Mouse (Mus musculus): ENCODE results near the gene Hist1h3f.
"Not testable (repeated sequence)": the region's sequence is repeated elsewhere in the genome, so short reads cannot be mapped to it uniquely, and the experiment has no call there.

Gene Hist1h3f

DNA sequence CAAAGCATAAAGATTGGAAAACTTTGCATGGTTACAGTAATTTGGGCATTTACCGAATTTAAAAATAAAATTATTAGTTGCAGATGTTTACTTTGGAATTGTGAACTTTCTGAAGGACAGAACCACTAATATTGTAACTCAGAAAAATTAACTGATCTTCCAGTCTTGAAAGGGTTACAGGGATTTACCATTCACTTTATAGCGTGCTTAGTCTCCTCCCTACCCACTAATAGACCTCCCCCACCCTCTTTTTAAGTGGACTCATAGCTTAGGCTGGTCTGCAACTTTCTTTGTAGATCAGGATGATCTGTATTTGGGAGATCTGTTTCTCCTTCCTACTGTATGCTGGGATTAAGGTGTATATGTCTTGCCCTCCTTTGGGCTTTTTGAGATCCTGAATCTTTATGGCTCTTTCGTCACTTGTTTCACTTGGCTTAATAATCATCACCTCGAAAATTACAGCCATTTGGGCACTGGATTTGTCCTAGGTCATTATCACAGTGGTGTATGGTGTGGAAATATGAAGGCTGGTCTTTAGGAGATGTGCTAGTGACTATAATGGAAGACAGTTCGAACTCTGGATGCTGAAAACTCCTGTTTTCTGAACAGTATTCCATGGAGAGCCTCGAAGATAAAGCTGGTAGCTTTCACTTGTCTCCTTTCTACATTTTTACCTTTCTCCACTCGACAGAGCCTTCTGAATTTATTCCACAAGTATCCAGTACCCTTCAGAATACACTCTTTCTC lies 7.6 kb upstream of the Hist1h3f start:
- no peak for DNase-seq (ENCODE audit: low spot score in 2 of 2)

DNA sequence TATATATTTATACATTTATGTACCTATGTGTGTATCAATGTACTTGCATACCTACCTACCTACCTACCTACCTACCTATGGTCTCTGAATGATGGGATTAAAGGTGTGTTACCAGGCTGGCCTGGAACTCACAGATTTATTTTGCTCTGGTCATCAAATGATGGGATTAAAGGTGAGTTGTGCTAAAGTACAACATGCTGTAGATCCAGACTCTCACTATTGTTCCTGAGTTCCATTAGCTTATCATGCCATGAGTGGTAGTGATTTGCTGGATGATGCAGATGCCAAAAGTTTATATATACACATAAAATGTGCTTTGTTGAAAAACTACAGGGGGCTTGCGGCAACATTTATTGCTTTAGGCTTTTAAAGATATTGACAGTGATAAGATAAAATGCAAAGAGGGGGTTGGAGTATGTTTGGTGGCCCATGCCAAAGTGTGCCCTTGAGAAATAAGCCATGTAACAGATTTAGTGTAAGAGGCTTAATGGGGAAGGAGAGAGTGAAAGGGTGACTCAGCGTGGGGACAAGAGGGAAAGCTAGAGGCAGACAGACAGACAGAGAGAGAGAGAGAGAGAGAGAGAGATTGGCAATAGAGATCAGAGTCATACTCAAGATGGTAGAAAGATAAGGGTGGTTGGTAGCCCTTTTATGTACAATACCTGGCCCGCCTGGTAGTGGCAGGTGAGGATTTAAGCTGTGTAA lies 6.7 kb upstream of the Hist1h3f start:
- DNase-seq (ENCODE audit: low spot score in 2 of 2) = no peak

DNA sequence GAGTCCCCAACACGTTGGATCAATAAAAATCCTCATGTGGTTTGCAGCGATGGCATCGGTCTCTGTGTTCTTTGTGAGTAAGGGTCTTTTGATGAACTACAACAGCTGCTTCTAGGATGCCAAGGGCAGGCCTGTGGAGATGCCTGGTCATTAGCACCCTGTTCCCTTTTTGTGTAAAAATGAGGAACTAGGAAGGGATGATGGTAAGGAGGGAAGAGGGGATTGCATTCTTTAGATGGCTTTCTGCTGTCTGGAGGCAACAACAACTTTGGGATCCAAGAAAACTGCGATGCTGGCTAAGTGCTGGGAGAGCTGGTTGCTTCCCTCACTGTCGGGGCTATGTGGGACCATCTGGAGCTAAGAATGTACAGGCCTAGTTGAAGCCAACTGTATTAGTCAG lies 5.6 kb upstream of the Hist1h3f start:
- DNase-seq (ENCODE audit: low spot score in 2 of 2) = no peak

DNA sequence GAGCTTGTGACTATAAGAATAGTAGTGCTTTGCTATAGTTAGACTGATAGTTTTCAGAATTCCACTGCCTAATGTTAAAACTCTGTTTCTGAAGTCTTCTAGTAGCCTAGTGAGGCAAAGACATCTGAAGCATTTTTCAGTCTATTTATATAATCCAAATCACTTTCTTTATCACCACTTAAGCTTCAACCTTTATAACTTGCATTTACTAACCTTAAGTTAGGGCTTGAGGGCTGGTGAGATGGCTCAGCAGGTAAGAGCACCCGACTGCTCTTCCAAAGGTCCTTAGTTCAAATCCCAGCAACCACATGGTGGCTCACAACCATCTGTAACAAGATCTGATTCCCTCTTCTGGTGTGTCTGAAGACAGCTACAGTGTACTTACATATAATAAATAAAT lies 4.0 kb upstream of the Hist1h3f start:
- not testable (repeated sequence) for DNase-seq (ENCODE audit: low spot score in 2 of 2)

DNA sequence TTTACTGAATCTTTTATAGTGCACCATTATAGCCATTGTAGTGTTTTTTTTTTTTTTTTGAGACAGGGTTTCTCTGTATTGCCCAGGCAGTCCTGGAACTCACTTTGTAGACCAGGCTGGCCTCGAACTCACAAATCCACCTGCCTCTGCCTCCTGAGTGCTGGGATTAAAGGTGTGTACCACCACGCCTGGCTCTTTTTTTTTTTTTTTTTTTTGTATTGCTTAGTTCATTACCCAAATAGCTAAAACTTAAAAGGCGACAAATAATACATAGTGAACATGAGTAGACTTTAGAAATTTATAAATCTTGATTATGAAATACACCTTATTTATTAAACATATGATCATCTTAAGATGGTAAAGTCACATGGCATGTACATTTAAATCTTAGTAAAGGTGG lies 2.4 kb upstream of the Hist1h3f start:
- DNase-seq (ENCODE audit: low spot score in 2 of 2) = no peak

DNA sequence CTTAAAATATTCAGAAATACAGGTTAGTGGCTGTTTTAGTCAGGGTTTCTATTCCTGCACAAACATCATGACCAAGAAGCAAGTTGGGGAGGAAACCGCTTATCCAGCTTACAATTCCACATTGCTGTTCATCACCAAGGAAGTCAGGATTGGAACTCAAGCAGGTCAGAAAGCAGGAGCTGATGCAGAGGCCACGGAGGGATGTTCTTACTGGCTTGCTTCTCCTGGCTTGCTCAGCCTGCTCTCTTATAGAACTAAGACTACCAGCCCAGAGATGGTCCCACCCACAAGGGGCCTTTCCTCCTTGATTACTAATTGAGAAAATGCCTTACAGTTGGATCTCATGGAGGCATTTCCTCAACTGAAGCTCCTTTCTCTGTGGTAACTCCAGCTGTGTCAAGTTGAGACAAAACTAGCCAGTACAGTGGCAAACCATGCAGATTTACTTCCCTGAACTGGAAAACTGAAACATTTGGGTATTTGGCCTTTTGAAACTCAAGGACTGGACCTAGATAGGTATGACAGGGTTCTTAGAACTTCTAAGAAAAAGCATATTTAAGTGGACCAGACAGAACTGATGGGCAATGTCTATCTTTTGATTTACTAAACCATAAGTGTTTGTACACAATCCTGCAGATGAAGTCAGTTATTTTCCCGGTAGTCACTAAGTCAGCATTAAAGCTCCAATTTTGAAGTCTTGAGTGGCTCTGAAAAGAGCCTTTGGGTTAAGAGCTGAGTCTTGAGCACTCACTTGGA lies 1.4 kb upstream of the Hist1h3f start:
- not testable (repeated sequence) for DNase-seq (ENCODE audit: low spot score in 2 of 2)

DNA sequence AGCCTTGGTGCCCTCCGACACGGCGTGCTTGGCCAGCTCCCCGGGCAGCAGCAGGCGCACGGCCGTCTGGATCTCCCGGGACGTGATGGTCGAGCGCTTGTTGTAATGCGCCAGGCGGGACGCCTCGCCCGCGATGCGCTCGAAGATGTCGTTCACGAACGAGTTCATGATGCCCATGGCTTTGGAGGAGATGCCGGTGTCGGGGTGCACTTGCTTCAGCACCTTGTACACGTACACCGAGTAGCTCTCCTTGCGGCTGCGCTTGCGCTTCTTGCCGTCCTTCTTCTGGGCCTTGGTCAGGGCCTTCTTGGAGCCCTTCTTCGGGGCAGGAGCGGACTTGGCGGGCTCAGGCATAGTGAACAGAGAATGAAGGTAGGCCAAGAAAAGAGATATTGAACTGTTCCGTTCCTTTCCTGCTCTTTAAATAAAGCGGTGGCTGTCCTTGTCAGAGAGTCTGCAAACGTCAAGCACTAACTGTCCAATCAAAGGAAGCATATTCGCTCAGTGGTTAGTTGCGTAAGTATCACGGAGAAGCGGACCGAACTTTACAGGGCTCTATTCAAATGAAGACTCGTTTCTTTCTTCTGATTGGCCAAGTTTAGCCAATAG lies 749 bp upstream of the Hist1h3f start, which contains the start of gene Hist1h2bh:
Hist1h2bh (minus strand) TSS at position 394 of the 609 bp plus-strand sequence.
- peak; percentile 73 to 79 for DNase-seq (ENCODE audit: low spot score in 2 of 2)

DNA sequence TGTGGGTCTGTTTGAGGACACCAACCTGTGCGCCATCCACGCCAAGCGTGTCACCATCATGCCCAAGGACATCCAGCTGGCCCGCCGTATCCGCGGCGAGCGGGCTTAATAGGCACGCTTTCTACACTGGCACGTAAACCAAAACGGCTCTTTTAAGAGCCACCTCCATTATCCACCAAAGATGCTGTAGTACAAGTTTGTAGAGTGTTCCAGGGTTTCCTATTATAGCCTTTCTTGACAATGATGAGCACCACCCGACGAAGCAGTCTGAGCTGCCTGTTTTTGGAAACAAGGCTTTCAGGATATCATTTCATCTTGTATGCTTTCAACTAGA lies 902 bp downstream of the Hist1h3f start:
- not testable (repeated sequence) for DNase-seq (ENCODE audit: low spot score in 2 of 2)

DNA sequence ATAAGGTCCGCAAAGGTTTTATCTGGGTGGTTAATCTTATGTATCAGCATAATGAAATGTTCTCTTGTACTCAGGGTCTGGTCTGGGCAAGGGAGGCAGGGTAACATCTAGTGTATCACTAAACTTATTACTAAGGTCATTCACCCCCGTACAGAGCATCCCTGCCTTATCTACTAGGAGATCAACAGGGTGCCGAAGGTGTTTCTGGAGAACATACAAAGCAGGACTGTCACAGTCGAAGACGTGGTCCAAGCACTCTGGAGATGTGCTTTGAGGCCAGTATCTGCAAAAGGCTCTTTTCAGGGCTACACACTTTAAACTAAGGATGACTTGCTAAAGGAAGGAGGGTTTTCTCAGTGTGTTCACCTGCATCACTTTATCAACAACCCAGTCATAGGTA lies 2.8 kb downstream of the Hist1h3f start:
- no peak for DNase-seq (ENCODE audit: low spot score in 2 of 2)

DNA sequence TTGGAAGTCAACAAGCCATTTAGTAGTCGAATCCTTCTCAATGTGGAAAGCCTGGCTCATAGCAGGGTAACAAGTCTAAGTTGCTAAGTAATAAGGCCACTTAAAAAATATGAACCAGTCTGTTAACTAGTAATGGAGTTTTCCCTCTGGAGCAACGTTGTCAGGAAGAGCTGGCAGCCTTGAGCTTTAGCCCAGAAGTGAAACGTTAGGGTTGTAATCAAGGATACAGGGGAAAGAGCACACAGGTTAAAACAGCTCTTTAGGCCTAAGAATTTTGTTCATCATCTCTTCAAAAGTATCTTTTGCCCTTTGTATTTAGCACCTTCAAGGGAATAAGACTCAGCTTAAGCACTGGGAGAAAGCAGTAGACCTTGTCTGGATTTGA lies 6.9 kb downstream of the Hist1h3f start:
- DNase-seq (ENCODE audit: low spot score in 2 of 2) = no peak

DNA sequence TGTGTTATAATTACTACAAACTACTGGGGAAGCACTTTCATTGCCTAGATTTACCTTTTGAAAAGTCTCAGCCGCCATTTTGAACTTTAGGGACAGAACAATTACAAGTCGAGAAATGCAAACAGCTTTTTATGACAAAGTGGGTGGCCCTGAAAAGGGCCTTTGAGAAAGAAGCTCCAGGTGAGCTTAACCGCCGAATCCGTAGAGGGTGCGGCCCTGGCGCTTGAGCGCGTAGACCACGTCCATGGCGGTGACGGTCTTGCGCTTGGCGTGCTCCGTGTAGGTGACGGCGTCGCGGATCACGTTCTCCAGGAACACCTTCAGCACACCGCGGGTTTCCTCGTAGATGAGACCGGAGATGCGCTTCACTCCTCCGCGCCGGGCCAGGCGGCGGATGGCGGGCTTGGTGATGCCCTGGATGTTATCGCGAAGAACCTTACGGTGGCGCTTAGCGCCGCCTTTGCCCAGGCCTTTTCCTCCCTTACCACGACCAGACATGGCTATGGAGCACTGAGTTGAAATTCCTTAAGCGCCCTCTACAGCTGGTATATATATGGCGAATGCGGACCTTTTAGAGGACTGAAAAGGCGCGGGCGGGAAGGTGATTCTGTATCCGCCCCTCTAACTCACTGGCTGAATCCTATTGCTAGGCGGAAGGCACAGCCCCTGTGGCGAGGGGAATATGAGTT lies 7.4 kb downstream of the Hist1h3f start, which contains the start of gene Hist1h4f:
Hist1h4f (minus strand) TSS at position 503 of the 689 bp plus-strand sequence.
- peak; percentile 86 to 89 for DNase-seq (ENCODE audit: low spot score in 2 of 2)

DNA sequence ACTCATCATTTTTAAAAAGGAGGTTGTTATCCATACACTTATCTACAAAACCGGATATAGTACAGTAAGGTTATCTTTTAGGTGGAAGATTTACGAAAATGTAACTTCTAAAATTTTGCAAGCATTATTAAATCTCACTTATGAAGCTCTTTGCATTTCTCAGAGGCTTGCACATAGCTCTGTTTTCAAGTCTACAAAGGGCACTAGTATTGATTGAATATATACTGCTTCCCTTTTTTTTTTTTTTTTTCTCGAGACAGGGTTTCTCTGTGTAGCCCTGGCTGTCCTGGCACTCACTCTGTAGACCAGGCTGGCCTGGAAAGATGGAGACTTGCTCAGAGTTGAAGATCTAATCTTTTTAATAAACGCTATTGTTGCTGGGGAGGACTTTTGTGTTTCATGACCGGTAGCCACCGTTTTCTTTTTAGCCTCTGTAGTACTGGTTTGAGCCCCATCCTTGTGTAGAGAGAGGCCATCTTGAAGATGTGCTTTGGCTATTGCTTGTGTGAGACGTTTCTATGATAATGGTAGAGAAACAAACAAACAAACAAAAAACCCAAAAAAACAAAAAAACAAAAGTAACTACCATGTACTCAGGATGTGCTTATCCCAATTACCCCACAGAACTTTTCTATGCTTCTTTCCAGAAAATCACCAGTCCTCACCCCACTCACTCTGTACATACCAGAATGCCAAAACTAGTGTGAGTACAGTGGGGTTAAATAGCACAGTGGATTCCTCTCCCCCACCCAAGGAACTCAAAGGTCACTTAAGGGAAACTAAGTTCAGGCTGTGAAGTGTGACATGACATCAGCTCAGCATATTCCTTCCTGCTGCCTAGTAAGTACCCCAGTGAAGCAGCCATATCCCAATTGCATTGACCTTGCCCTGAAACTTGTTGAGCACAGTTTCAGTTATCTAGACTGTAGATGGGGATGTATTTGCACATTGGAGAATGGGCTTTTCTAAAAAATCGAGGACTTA lies 8.4 kb downstream of the Hist1h3f start:
- no peak for DNase-seq (ENCODE audit: low spot score in 2 of 2)

DNA sequence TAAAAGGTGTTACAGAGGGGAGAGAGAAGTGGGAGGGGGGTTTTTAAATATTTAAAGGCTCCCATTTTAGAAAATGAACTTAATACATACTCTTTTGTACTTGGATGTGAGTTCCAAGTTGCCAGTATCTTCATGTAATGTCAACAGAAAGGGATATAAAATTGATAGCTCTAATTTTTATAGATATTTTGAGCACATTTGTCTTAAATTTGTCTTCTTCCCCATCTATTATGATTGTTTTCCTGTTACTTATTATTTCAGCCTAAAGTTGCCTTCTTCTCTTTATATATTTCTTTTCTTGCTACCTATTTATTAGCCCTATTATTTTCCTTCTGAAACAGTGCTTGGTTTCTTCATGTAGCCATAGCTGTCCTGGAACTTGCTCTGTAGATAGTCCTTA lies 9.1 kb downstream of the Hist1h3f start, which contains the start of gene Hist1h1d:
Hist1h1d (plus strand) TSS at position 301 of the 400 bp plus-strand sequence.
- DNase-seq (ENCODE audit: low spot score in 2 of 2) = no peak

DNA sequence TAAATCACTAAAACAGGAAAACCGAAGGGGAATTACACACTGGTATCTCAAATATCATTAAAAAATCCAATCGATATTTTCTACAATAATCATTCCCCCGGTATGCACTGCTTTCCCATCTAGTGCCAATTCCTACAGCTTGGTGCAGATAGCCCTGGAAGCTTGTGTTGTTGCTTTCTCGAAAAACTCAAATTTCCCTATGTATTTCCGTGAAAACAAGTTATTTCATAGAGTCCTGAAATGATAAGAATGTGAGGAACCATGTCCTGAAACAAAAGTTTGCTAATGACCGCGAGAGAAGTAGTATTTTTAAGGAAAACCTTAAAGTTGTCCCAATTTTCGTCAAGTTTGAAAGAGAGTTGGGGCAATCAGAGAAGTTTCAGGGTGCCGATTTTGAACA lies 10.5 kb downstream of the Hist1h3f start:
- no peak for DNase-seq (ENCODE audit: low spot score in 2 of 2)

DNA sequence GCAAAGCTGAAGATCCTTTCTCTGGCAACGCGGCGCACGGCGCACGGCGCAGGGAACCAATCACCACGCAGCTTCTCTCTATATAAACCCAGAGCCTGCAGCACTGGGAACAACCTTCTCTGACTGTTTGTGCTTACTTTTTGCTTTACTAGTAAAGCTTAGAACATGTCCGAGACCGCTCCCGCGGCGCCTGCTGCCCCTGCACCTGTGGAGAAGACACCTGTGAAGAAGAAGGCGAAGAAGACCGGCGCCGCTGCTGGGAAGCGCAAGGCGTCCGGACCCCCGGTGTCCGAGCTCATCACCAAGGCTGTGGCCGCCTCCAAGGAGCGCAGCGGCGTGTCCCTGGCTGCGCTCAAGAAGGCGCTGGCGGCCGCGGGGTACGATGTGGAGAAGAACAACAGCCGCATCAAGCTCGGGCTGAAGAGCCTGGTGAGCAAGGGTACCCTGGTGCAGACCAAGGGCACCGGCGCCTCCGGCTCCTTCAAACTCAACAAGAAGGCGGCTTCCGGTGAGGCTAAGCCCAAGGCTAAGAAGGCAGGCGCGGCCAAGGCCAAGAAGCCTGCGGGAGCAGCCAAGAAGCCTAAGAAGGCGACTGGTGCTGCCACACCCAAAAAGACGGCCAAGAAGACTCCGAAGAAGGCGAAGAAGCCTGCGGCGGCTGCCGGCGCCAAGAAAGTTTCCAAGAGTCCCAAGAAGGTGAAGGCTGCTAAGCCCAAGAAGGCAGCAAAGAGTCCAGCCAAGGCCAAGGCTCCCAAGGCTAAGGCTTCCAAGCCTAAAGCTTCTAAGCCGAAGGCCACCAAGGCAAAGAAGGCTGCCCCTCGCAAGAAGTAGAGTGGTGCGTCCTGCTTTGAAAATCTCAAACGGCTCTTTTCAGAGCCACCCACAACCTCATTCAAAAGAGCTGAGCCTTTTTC lies 11.3 kb downstream of the Hist1h3f start:
- peak; percentile 93 to 94 for DNase-seq (ENCODE audit: low spot score in 2 of 2)

DNA sequence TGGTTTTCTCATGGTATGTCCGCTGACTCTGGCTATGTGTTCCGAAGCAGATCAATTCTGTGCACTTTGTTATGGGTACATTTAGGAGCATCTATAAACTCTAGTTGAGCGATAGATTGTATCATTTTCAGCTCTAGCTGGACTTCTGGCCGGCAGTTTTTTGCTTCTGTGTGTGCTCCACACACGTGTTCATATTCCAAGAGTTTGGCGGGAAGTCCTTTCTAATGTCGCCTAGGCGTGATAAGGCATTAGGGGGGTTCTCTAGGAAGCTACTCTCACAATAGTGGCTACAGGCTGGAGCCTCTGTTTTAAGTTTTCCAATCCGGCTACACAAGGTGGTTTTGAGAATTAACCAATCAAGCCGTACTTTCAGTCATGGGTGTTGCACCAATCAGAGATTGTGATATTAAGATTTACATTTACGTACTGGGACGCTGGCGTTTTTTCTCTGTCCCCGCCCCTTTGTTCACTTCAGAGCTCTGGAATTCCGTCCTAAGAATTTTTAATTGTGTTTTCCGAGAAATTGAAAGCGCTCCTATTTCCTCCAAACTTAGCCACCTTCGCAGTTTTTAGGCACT lies 12.1 kb downstream of the Hist1h3f start:
- peak; percentile 68 to 75 for DNase-seq (ENCODE audit: low spot score in 2 of 2)

DNA sequence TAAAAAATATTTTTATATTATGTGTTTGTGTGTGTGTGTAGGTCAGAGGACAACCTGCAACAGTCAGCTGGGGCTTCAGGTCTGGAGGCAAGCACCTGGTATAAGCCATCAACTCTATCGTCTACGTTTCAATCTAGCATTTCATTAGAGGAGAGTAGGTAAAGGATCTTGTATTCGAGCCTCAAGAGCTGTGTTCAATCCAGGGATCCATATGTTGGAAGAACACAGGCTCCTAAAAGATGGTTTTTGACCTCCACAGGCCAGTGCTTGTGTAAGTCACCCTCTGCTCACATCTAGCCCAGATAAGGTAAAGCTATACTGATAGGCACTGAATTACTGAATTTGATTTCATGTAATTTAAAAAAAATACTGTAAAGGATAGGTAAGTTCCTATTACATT lies 13.1 kb downstream of the Hist1h3f start:
- no peak for DNase-seq (ENCODE audit: low spot score in 2 of 2)

DNA sequence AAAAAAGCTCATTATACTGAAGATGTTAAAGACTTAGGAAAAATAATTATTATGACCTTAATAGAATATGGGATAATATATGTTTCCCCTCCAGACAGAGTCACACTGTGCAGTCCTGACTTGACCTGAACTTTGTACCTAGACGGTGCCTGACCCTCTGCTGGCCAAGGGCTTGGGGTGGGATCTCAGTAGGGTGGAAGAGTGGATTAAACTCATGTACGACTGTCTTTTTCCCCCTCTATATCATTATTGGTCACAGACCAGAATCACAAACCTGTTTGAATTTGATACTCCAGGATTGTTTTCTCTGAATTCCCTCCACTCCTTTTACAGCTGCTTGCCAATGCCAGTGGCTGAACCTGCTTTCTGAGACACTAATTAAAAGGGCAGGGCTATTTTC lies 16.8 kb downstream of the Hist1h3f start:
- DNase-seq (ENCODE audit: low spot score in 2 of 2) = not testable (repeated sequence)

DNA sequence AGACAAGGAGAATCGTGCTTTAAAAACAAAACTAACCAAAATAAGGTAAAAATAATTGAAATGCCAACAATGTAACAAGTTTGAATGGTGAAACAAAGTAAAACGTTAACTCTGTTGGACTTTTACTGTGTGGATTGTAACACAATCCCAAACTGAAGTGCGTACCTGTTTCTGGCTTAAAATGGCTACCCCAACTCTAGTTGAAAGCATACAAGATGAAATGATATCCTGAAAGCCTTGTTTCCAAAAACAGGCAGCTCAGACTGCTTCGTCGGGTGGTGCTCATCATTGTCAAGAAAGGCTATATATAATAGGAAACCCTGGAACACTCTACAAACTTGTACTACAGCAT lies 17.7 kb downstream of the Hist1h3f start:
- not testable (repeated sequence) for DNase-seq (ENCODE audit: low spot score in 2 of 2)

Measured in thymus, postnatal 10 days (tissue).